Mouse (Mus musculus) thymus, postnatal 0 days (tissue): ENCODE measurements around the gene Tbc1d1. TPM values are rescaled to one million over a fixed set of nuclear protein-coding genes. Genes with fewer than 3 reads are reported as not detected.
A peak's percentile ranks its signal among the peaks of the same experiment; 100 is the strongest.

Experiments
- DNase-seq: peaks from one replicate; pipeline ENCODE4 v3.0.0-alpha.2; 2015; ENCODE audit warnings: low spot score
- polyA plus RNA-seq: library from polyadenylated mRNA; unstranded; fragments of >200 nt; fragmentation: Nextera tagmentation; extraction: Ambion mirVana; gene quantifications from 2 replicates; pipeline ENCODE4 v1.2.1, GENCODE M21; 2015

Tbc1d1 gene
- polyA plus RNA-seq, 1 experiment from 2014 or later, result 18.5 TPM

- no peak for DNase-seq
Measured at GRCm38 (mm10) chr5:64237263-64237662, 81.2 kb downstream of the Tbc1d1 start.

- no peak for DNase-seq
Measured at GRCm38 (mm10) chr5:64237693-64238092, 81.6 kb downstream of the Tbc1d1 start.

DNA sequence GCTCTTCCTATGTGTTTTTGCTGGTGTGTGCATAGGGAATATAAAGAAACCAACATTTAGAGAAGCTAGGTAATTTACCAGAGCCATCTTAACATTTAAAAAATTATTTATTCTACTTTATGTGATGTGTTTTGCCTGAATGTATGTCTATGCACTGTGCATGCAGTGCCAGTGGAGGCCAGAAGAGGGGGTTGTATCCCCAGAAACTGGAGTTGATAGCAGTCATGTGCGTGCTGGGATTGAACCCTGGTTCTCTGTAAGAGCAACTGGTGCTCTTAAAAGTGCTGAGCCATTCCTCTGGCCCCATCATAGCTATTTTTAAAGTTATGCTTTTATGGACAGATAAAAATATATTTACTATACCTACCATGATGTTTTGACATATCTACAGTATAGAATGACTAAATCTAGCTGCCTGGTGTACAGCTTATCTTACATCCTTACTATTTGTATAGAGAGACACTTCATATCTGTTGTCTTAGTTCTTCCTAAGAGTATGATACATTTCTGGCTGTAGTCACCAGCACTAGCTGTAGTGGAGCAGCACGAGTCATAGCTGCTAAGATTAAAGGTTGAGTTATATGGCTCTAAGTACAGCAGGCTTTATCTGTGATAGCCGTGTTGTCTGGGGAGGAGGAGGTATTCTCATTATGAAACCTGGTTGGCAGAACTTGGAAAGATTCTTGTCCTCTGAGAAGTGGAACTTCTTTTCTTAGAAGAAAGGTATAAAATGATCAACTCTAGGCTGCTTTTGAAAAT lies 83.0 kb downstream of the Tbc1d1 start:
- DNase-seq, result no peak

DNA sequence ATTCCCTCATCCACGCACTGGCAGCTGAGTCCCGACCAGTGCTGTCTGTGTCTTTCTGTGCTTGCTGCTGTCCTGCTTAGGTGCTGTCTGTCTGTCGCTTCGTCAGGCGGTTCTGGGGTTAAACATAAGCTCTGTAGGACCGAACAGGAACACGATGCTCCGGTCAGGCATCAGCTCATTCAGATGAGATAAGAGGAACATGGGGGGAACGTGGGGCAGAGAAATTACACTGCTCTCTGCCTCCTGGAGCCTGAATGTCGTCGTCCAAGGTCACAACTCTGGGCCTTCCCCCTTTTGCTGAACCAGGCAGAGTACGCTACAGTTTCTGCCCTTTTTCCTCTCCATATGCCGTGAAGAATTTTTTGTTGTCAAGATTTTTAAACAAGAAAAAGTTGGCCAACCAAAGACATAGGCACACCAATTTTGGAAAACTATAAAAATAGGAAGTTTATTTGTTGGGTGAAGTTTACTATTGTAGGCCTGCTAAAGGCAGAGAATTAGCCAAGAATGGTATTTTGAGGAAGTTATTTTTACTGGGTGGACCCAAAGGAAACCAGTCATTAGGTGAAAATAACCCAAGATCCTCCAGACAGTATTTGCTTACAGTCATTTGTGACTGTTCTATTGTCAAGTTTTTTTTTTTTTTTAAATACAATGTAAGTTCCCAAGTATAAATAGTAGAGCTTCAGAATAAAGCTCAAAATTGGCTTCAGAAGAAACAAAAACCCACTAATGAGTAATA lies 85.0 kb downstream of the Tbc1d1 start:
- no peak for DNase-seq

DNA sequence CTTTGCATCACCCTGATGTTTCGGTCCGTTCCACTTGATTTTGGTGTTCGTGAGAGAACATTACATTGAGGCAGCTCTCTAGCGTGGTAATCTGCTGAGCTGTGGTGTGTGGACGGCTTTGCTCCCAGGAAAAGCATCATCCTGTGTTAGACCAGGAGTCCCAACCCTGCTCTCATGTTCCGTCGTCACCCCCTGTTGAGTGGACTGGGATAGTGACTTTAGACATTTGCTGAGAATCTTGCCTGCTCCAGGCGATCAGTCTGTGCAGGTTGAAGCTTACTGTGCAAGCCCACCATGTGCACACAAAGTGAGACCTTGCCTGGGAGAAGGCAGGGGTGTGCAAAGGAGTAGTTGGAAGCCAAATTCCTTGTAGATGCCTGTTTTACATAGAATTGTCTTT lies 85.8 kb downstream of the Tbc1d1 start:
- no peak for DNase-seq

DNA sequence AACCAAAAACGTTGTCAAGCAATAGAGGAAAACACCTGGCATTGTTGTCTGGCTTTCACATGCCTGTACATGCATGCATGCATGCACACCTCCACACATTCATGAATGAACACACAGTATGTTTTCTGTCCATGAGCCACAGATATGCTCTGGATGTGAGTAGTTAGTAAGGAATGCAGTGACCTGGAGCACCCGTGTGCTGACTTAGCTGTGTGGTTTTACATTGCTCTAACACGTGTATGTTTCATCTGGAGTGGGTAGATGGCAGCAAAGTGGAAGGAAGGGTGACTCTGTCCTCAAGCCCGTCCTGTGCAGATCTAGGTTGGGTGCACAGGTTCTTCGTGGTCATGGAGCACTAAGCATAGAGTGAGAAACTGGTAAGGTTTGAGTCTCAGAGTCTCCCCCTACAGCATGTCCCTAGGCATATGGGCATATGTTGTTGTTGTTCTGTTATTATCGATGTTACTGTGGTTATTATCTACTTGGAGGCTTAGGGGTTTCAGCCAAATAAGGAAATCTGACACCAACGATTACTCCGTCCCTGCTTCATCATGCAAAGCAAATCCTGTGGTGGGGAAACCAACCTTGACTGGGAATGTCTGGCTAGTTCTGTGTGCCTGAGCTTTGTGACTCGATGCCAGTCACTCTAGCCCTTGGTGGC lies 86.8 kb downstream of the Tbc1d1 start:
- DNase-seq, result peak; percentile 44

GRCm38 (mm10) chr5:64243666-64244065 lies 87.6 kb downstream of the Tbc1d1 start:
- no peak for DNase-seq

DNA sequence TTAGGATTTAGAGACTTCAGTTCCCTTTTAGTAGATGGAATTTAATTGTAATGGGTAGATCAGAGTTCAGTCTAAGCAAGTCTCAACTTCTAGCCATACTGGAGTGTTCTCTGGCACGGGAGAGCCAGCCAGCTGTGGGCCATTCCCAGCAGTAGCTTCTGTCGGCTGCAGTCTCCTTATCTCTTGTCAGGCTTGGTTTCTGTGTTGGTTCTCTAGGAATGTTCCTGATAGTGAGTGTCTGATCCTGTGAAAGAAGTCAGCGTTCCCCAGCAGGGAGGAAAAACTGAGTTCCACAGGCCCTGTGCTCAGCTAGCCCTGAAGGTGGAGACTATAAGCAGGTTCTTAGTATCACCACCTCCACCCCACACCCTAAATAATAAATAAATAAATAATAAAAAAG lies 88.2 kb downstream of the Tbc1d1 start:
- no peak for DNase-seq

- no peak for DNase-seq
Measured at GRCm38 (mm10) chr5:64244745-64245144, 88.6 kb downstream of the Tbc1d1 start.

- no peak for DNase-seq
Measured at GRCm38 (mm10) chr5:64251435-64251834, 95.3 kb downstream of the Tbc1d1 start.

GRCm38 (mm10) chr5:64254278-64254677 lies 98.2 kb downstream of the Tbc1d1 start:
- DNase-seq, result no peak

- DNase-seq, result no peak
Measured at GRCm38 (mm10) chr5:64254988-64255387, 98.9 kb downstream of the Tbc1d1 start.

GRCm38 (mm10) chr5:64263348-64263747 lies 107.2 kb downstream of the Tbc1d1 start:
- no peak for DNase-seq

DNA sequence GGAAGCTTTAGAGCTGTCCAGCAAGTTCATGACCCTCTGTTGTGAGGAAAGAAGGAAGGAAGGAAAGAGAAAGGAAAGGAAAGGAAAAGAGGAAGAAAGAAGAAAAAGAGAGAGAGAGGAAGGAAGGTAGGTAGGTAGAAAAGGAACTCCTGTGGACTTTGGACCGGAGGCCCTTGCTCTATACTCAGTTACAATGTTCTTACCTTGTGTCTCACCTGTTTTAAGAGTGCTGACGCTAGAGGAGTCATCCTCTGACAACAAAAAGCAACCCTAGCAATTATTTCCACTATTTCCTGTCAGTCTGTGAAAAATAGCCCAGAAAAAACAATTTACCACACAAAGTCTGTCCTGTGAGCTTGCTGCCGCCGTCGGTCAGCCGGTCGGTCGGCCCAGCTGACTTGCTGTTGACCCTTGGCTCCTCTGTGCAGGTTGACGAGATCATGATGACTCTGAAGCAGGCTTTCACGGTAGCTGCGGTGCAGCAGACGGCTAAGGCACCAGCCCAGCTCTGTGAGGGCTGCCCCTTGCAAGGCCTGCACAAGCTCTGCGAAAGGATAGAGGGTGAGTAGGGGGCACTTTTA lies 107.9 kb downstream of the Tbc1d1 start:
- no peak for DNase-seq

DNA sequence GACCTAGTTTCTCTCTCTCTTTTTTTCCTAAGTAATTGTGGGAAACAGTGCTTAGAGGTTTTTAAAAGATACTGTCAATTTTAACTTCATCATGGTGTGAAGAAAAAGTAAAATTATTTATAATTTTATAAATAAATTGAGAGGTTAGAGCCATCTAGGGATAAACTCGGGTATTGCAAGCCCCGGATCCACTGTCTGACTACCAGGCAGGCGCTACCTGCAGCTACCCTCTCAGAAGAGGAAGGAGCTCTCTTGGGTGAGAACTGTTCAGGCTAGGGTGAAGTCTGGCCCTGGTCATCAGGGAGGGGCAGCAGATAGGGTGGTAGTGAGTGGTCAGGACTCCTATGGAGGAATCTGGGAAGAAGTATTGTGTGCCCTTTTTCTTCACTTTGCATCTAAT lies 109.0 kb downstream of the Tbc1d1 start:
- peak; percentile 24 for DNase-seq

- DNase-seq, result no peak
Measured at GRCm38 (mm10) chr5:64265906-64266305, 109.8 kb downstream of the Tbc1d1 start.

GRCm38 (mm10) chr5:64266534-64266933 lies 110.4 kb downstream of the Tbc1d1 start:
- no peak for DNase-seq

DNA sequence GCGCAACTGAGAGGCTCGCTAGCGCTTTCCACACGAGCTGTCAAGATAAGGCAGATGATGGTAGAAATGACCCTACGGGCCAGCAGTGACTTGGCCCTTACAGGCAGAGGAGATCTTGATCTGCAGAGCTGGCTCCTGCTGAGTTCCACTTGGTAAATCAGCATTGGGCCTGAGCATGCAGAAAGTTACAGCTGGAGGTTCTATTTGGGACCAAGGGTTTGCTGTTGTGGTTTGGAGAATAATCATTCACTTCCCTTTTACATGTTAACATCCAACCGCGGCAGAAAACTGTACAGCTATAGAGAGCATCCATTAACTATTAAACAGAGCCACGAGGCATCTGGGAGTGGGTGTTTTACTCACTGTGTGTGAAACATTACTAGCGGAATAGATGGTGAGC lies 111.2 kb downstream of the Tbc1d1 start:
- no peak for DNase-seq

DNA sequence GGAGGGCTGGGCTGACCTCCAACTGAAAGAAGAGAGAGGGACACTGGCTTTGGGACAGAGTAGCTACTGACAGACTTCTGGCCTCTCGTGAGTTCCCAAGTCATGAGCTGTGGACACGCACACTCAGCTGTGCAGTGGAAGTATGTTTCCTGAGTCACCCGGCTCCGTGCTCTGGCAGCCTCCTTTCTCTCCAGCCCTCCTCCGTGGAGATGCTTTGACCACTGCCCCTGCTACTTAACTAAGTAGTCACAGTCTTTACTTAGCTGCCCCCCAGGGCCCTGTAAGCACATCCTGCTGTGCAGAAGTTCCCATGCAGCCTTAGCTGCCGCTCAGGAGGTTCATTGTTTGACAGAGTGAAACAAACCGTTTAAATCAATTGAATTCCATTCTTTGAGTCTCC lies 113.6 kb downstream of the Tbc1d1 start:
- DNase-seq, result no peak

GRCm38 (mm10) chr5:64273517-64273916 lies 117.4 kb downstream of the Tbc1d1 start:
- no peak for DNase-seq

DNA sequence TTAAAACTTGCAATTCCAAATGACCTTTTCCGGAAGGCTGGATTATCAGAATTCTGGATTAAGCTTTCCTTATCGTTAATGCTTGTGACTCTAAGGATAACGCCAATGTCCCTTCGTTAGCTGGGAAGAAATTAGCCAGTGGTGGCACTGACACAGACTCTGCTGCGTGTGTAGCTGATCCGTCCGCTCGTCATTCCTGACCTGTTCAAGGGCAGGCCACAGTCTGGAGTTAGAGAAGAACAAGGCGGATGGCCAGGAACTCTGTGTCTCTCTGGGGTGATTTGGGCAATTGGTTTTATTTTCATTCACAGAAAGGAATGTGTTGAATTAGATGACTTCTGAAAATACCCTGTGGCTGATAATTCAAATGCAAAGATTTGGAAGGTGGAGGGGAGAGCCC lies 118.2 kb downstream of the Tbc1d1 start:
- DNase-seq, result no peak
